8 mouse cellular contexts compared by ENCODE assay signal in genomic region chr15:82145851-82146769, GRCm38 (mm10). TPM values are rescaled to one million over a fixed set of nuclear protein-coding genes. Genes with fewer than 3 reads are reported as not detected.
DNase-seq lines count a peak whose midpoint lies in the region; ATAC-seq and TF ChIP-seq lines count a peak whose summit lies in the region.

No protein-coding gene starts in this region.

- H3K4me2 ChIP-seq in lung, embryonic 14.5 days, result peak overlapping the region; percentile 75
- peak overlapping the region; percentile 51 for H3K4me2 ChIP-seq in hindbrain, embryonic 16.5 days (ENCODE audit: low read length)
- H3K4me2 ChIP-seq in midbrain, postnatal 0 days (ENCODE audit: low read depth, low read length, poor library complexity, severe bottlenecking), result peak overlapping the region; percentile 55

- peaks cover 3% of the 10 kb centered on the region; the same call in 1 of the 2 replicates for H3K36me3 ChIP-seq in lung, embryonic 14.5 days (ENCODE audit: insufficient read depth)
- H3K36me3 ChIP-seq in hindbrain, embryonic 16.5 days (ENCODE audit: control insufficient read depth, insufficient read depth, low read length), result 0 out of 2 replicates have a peak, but pooled peaks cover 2% of the 10 kb centered on the region
- H3K36me3 ChIP-seq in midbrain, postnatal 0 days (ENCODE audit: insufficient read depth, low read length), result no peaks in the 10 kb centered on the region

- H3K4me3 ChIP-seq in lung, embryonic 14.5 days (ENCODE audit: low read depth, low read length), result peak overlapping the region; percentile 86
- H3K4me3 ChIP-seq in hindbrain, embryonic 16.5 days (ENCODE audit: low read length), result peak overlapping the region; percentile 84
- H3K4me3 ChIP-seq in midbrain, postnatal 0 days (ENCODE audit: low read depth, low read length), result peak overlapping the region; percentile 80; the same call in 1 of the 2 replicates

- TF ChIP-seq CTCF in lung, embryonic 14.5 days (IDR thresholded peaks at IDR 0.05; ENCODE audit: low read depth), result peak; percentile 17; the same call in 1 of the 2 replicates
- peak; percentile 23 for TF ChIP-seq CTCF in midbrain, postnatal 0 days (IDR thresholded peaks at IDR 0.05)

- DNase-seq in lung, embryonic 14.5 days, result peak; percentile 37
- no peak for DNase-seq in lung, postnatal 36 days
- peak; percentile 30 for DNase-seq in c-Kit-negative CD71-positive TER-119-positive erythroid progenitor cells, embryonic 14.5 days (ENCODE audit: low read depth, low spot score)
- DNase-seq in midbrain, postnatal 0 days (ENCODE audit: low spot score), result no peak
- no peak for DNase-seq in T-cell, adult 2 months (ENCODE audit: low spot score)
- no peak for DNase-seq in left cerebral cortex, postnatal 10 days (ENCODE audit: extremely low spot score in 1 of 2, low spot score in 2 of 2)
- DNase-seq in cerebellum, adult 11 months, result no peak

- no peaks in the 10 kb centered on the region for H3K27me3 ChIP-seq in lung, embryonic 14.5 days (ENCODE audit: insufficient read depth, low read length)
- H3K27me3 ChIP-seq in hindbrain, embryonic 16.5 days (replicated peaks; ENCODE audit: control insufficient read depth, insufficient read depth, low read length), result no peaks in the 10 kb centered on the region
- H3K27me3 ChIP-seq in midbrain, postnatal 0 days (ENCODE audit: insufficient read depth, low read length), result no peaks in the 10 kb centered on the region

- ATAC-seq in lung, embryonic 14.5 days (ENCODE audit: insufficient read depth), result no peak; the same call in 1 of the 2 replicates
- peak; percentile 19 for ATAC-seq in hindbrain, embryonic 16.5 days
- ATAC-seq in midbrain, postnatal 0 days (ENCODE audit: low FRiP score), result no peak

- H3K27ac ChIP-seq in lung, embryonic 14.5 days (ENCODE audit: low read depth), result peak overlapping the region; percentile 92
- H3K27ac ChIP-seq in hindbrain, embryonic 16.5 days (ENCODE audit: low read depth, low read length), result peak overlapping the region; percentile 98
- H3K27ac ChIP-seq in midbrain, postnatal 0 days (ENCODE audit: low read depth, low read length), result peak overlapping the region; percentile 97

- peaks cover 18% of the 10 kb centered on the region for H3K4me1 ChIP-seq in lung, embryonic 14.5 days (ENCODE audit: insufficient read depth)
- H3K4me1 ChIP-seq in hindbrain, embryonic 16.5 days (ENCODE audit: control insufficient read depth, insufficient read depth, low read depth, low read length), result peaks cover 15% of the 10 kb centered on the region
- H3K4me1 ChIP-seq in midbrain, postnatal 0 days (ENCODE audit: insufficient read depth, low read length), result peaks cover 12% of the 10 kb centered on the region; the same call in 1 of the 2 replicates

- no peaks in the 10 kb centered on the region for H3K9me3 ChIP-seq in lung, embryonic 14.5 days (ENCODE audit: low read depth, low read length)
- H3K9me3 ChIP-seq in hindbrain, embryonic 16.5 days (ENCODE audit: control insufficient read depth, low read length), result no peaks in the 10 kb centered on the region
- no peaks in the 10 kb centered on the region for H3K9me3 ChIP-seq in midbrain, postnatal 0 days (ENCODE audit: low read length)

- WGBS in lung, embryonic 14.5 days, result 8% methylated on average over 11 of the region's 11 CpGs
- 12% methylated on average over 11 of the region's 11 CpGs for WGBS in hindbrain, embryonic 16.5 days
- WGBS in midbrain, postnatal 0 days, result 9% methylated on average over 11 of the region's 11 CpGs

- intact Hi-C loops in left cerebral cortex, postnatal 10 days (cut with DNase I), result no loop called here

- H3K9ac ChIP-seq in lung, embryonic 14.5 days, result peak overlapping the region; percentile 21
- H3K9ac ChIP-seq in hindbrain, embryonic 16.5 days (ENCODE audit: low read depth, low read length), result peak overlapping the region; percentile 39; the same call in 1 of the 2 replicates
- H3K9ac ChIP-seq in midbrain, postnatal 0 days (replicated peaks; ENCODE audit: low read length, poor library complexity, severe bottlenecking), result no peak overlapping the region

RNA-seq across cellular contexts. Expression of gene Srebf2, which starts 0.9 kb away (rescaled TPM):
- polyA plus RNA-seq in lung, embryonic 14.5 days (2014; fragmentation: Nextera tagmentation; extraction: Ambion mirVana), result 107 and 114 TPM in 2 replicates
- polyA plus RNA-seq in hindbrain, embryonic 16.5 days (2015; fragmentation: Nextera tagmentation; extraction: Ambion mirVana), result 179 and 196 TPM in 2 replicates
- 204 and 245 TPM in 2 replicates for total RNA-seq in midbrain, postnatal 0 days (2014; rRNA removed)
- polyA plus RNA-seq in midbrain, postnatal 0 days (2015; fragmentation: Nextera tagmentation; extraction: Ambion mirVana), result 141 and 150 TPM in 2 replicates
- 100 to 1,000 TPM; 202 to 204 TPM for total RNA-seq in left cerebral cortex, postnatal 10 days (2021)

RNA-seq across cellular contexts. Expression of gene Ccdc134, which starts 18.4 kb away (rescaled TPM):
- 20.5 and 22.1 TPM in 2 replicates for polyA plus RNA-seq in lung, embryonic 14.5 days (2014; fragmentation: Nextera tagmentation; extraction: Ambion mirVana)
- 10.6 and 11.9 TPM in 2 replicates for polyA plus RNA-seq in hindbrain, embryonic 16.5 days (2015; fragmentation: Nextera tagmentation; extraction: Ambion mirVana)
- 8.4 and 8.7 TPM in 2 replicates for total RNA-seq in midbrain, postnatal 0 days (2014; rRNA removed)
- polyA plus RNA-seq in midbrain, postnatal 0 days (2015; fragmentation: Nextera tagmentation; extraction: Ambion mirVana), result 6.9 and 7.7 TPM in 2 replicates
- 10 to 100 TPM in 1 of 2 experiments, 1 to 10 TPM in 1; 7.4 to 10.2 TPM for total RNA-seq in left cerebral cortex, postnatal 10 days (2021)

Comparison
In these comparisons a context has a peak if more than half of its experiments do, and no peak if none do; other contexts are left out.
1. DNase-seq: peak in lung, embryonic 14.5 days (single experiment) and c-Kit-negative CD71-positive TER-119-positive erythroid progenitor cells, embryonic 14.5 days (single experiment); none in lung, postnatal 36 days (single experiment), midbrain, postnatal 0 days (single experiment), T-cell, adult 2 months (single experiment), left cerebral cortex, postnatal 10 days (0 of 2) and cerebellum, adult 11 months (single experiment).
2. Peak in every context shown above with its lines, with median percentiles within 50 percentile points of each other: H3K27ac ChIP-seq, H3K4me2 ChIP-seq and H3K4me3 ChIP-seq.